Mouse (Mus musculus): ENCODE data around the gene Bicc1. TPM values are rescaled to one million over a fixed set of nuclear protein-coding genes. Genes with fewer than 3 reads are reported as not detected.

Gene Bicc1
- polyA plus RNA-seq, 1 experiment from 2014 or later = 18.2 TPM

DNA sequence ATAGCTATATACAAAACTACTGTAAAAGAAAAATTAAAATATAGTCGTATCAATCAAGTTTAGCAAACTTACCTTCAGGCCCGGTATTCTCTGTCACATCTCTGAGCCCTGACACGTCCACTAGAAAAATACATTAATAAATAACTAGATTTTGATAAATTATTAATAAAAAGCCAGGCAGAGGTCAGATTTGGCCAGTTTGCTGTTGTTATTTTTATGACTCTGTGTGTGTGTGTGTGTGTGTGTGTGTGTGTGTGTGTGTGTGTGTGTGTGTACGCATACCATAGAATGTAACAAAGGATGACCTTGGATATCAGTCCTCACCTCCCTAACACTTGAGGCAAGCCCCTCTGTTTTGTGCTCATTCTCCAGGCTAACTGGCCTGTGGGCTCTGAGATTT lies 22.4 kb upstream of the Bicc1 start:
- Histone ChIP-seq H3K9me3 (ENCODE audit: low read length) (no peaks in the 10 kb centered on the region), H3K4me1 (ENCODE audit: insufficient read depth, low read depth, low read length) (no peaks in the 10 kb centered on the region), H3K27ac (ENCODE audit: low read length) (no peak overlapping the region), H3K4me3 (ENCODE audit: low read depth, low read length) (no peak overlapping the region), H3K4me2 (replicated peaks; ENCODE audit: low read depth, low read length) (no peak overlapping the region), H3K36me3 (ENCODE audit: insufficient read depth, low read length) (no peaks in the 10 kb centered on the region), H3K27me3 (replicated peaks; ENCODE audit: insufficient read depth, low read length) (no peaks in the 10 kb centered on the region), H3K9ac (replicated peaks; ENCODE audit: low read depth) (no peak overlapping the region)
- no peak for DNase-seq (ENCODE audit: low spot score)
- no peak for ATAC-seq
- 80% methylated on average over 4 of the region's 4 CpGs for WGBS
- no peak for TF ChIP-seq CTCF (IDR thresholded peaks at IDR 0.05)
- TF ChIP-seq EP300 (IDR thresholded peaks at IDR 0.05) = no peak

DNA sequence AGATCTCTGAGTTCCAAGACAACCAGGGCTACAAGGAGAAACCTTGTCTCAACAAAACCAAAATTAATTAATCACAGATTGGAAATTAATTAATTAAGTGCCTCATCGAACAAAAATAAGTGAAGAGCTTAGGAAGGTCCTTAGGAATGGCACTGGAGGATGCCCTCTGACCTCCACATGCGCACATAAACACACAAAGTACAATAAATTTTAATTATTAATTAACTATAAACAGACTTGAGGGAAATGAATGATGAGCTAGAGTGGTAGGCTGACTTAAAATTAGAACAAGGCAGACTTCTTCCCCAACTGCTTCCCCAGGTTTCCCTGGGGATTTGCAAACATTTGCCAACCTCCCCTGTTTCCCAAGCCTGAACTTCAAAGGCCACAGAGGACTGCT lies 21.6 kb upstream of the Bicc1 start:
- no peak for TF ChIP-seq EP300 (IDR thresholded peaks at IDR 0.05)
- 67% methylated on average over 2 of the region's 2 CpGs for WGBS
- Histone ChIP-seq H3K4me2 (replicated peaks; ENCODE audit: low read depth, low read length) (no peak overlapping the region), H3K4me1 (ENCODE audit: insufficient read depth, low read depth, low read length) (no peaks in the 10 kb centered on the region), H3K4me3 (ENCODE audit: low read depth, low read length) (no peak overlapping the region), H3K9ac (replicated peaks; ENCODE audit: low read depth) (no peak overlapping the region), H3K27ac (ENCODE audit: low read length) (no peak overlapping the region), H3K27me3 (replicated peaks; ENCODE audit: insufficient read depth, low read length) (no peaks in the 10 kb centered on the region), H3K9me3 (ENCODE audit: low read length) (no peaks in the 10 kb centered on the region), H3K36me3 (ENCODE audit: insufficient read depth, low read length) (no peaks in the 10 kb centered on the region)
- DNase-seq (ENCODE audit: low spot score) = no peak
- ATAC-seq = no peak

DNA sequence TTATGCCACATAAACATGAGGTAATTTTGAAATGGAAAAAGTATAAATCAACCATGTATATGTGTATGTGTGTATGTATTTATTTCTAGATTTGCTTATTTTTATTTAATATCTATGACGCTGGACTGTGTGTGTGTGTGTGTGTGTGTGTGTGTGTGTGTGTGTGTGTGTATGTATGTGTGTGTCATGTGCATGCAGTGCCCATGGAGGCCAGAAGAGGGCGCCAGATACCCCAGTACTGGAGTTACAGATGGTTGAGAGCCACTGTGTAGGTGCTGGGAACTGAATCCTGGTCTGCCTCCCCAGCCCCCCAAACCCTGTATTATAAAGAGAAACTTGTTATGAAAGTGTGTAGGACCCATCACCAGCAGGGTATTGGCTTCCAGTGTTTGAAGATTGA lies 20.6 kb upstream of the Bicc1 start:
- DNase-seq (ENCODE audit: low spot score) = no peak
- no peak overlapping the region for H3K4me3 ChIP-seq (ENCODE audit: low read depth, low read length)
- no peak for TF ChIP-seq EP300 (IDR thresholded peaks at IDR 0.05)
- TF ChIP-seq CTCF (IDR thresholded peaks at IDR 0.05) = 0 out of 2 replicates have a peak, but pooled peaks have one; percentile 8
- no peaks in the 10 kb centered on the region for H3K4me1 ChIP-seq (ENCODE audit: insufficient read depth, low read depth, low read length)
- H3K27me3 ChIP-seq (replicated peaks; ENCODE audit: insufficient read depth, low read length) = no peaks in the 10 kb centered on the region
- no peaks in the 10 kb centered on the region for H3K9me3 ChIP-seq (ENCODE audit: low read length)
- H3K4me2 ChIP-seq (replicated peaks; ENCODE audit: low read depth, low read length) = no peak overlapping the region
- no peak for ATAC-seq
- no peaks in the 10 kb centered on the region for H3K36me3 ChIP-seq (ENCODE audit: insufficient read depth, low read length)
- H3K27ac ChIP-seq (ENCODE audit: low read length) = no peak overlapping the region
- WGBS = 67% methylated on average over 2 of the region's 2 CpGs
- no peak overlapping the region for H3K9ac ChIP-seq (replicated peaks; ENCODE audit: low read depth)

DNA sequence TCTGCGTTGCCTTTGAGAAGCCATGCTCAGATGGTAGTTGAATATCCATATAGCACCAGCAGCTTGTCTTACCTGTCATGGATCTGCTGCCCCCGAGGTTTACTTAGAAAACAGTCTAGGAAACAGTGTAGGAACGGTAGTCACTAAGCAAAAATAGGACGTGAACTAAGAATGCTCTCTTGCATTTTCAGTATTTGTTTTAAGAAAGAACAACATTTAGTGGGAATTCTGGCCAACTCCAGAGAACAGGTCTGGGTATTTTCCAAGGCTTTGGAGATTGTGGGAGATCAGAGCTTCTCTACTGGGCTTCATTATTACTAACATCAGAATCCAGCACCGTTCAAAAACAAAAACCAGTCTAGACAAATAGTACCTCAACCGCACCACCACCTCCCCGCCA lies 17.7 kb upstream of the Bicc1 start:
- Histone ChIP-seq H3K36me3 (ENCODE audit: insufficient read depth, low read length) (no peaks in the 10 kb centered on the region), H3K9ac (replicated peaks; ENCODE audit: low read depth) (no peak overlapping the region), H3K4me3 (ENCODE audit: low read depth, low read length) (no peak overlapping the region), H3K4me1 (ENCODE audit: insufficient read depth, low read depth, low read length) (no peaks in the 10 kb centered on the region), H3K4me2 (replicated peaks; ENCODE audit: low read depth, low read length) (no peak overlapping the region), H3K27ac (ENCODE audit: low read length) (no peak overlapping the region), H3K27me3 (replicated peaks; ENCODE audit: insufficient read depth, low read length) (no peaks in the 10 kb centered on the region), H3K9me3 (ENCODE audit: low read length) (no peaks in the 10 kb centered on the region)
- 71% methylated on average over 7 of the region's 7 CpGs for WGBS
- no peak for TF ChIP-seq CTCF (IDR thresholded peaks at IDR 0.05)
- TF ChIP-seq EP300 (IDR thresholded peaks at IDR 0.05) = no peak
- no peak for DNase-seq (ENCODE audit: low spot score)
- ATAC-seq = no peak

DNA sequence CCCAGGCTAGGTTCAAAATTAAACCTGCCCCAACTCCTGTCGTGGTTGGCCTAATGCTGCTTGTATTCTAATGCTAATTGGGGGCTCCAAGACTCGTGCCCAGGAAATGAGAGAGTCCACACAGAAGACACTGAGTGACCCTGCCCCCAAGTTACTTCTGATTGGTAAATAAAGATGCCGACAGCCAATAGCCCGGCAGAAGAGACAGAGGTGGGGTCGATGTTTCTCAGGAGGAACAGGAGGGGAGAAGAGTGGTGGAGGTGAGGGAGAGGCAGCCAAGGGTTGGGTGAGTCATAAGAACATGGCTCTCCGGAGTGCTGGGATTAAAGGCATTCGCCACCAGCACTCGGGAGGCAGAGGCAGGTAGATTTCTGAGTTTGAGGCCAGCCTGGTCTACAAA lies 16.8 kb upstream of the Bicc1 start:
- Histone ChIP-seq H3K4me1 (ENCODE audit: insufficient read depth, low read depth, low read length) (no peaks in the 10 kb centered on the region), H3K27ac (ENCODE audit: low read length) (no peak overlapping the region), H3K4me2 (replicated peaks; ENCODE audit: low read depth, low read length) (no peak overlapping the region), H3K9me3 (ENCODE audit: low read length) (no peaks in the 10 kb centered on the region), H3K4me3 (ENCODE audit: low read depth, low read length) (no peak overlapping the region), H3K36me3 (ENCODE audit: insufficient read depth, low read length) (no peaks in the 10 kb centered on the region), H3K27me3 (replicated peaks; ENCODE audit: insufficient read depth, low read length) (no peaks in the 10 kb centered on the region), H3K9ac (replicated peaks; ENCODE audit: low read depth) (no peak overlapping the region)
- TF ChIP-seq CTCF (IDR thresholded peaks at IDR 0.05) = no peak
- TF ChIP-seq EP300 (IDR thresholded peaks at IDR 0.05) = no peak
- 80% methylated on average over 8 of the region's 8 CpGs for WGBS
- DNase-seq (ENCODE audit: low spot score) (no peak), ATAC-seq (no peak)

DNA sequence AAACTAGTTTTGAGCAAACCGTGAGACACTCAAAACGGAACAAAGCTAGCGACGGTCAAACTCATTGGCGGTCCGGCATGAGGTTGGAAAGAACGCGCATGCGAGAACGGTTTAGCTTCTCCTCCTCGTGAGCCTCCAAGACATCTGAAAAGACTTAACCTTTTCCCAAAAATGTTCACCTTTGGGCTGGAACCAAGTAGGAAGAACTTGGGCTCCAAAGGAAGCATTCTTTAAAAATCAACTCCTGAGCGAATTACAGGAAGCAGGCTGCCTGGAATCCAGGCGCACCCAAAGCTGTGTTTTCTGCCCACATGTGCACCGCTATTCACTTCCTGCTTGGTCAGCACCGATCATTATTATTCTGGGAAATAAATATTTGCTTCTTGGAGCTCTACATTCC lies 15.8 kb upstream of the Bicc1 start:
- H3K4me3 ChIP-seq (ENCODE audit: low read depth, low read length) = no peak overlapping the region

DNA sequence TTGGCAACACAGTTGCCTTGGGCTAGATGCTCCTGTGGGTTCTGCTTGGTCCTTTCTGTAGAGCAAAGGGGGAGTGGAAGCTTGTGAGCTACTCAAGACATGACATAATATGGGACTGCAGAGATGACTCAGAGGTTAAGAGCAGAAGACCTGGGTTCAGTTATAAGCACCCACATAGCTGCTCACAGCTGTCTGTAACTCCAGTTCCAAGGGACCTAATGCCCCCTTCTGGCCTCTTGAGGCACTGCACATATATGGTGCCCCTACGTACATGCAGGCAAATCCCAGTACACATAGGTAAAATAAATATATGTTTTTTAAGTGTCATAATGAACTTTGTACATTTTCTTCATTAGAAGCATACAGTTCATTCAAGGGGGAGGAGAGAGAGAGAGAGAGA lies 11.9 kb upstream of the Bicc1 start:
- no peak for ATAC-seq

More for the DNA sequence above, 15.8 kb upstream of the Bicc1 start:
- no peak for DNase-seq (ENCODE audit: low spot score)
- no peak for ATAC-seq
- Histone ChIP-seq H3K9me3 (ENCODE audit: low read length) (no peaks in the 10 kb centered on the region), H3K4me2 (replicated peaks; ENCODE audit: low read depth, low read length) (no peak overlapping the region), H3K9ac (replicated peaks; ENCODE audit: low read depth) (no peak overlapping the region), H3K27ac (ENCODE audit: low read length) (no peak overlapping the region), H3K36me3 (ENCODE audit: insufficient read depth, low read length) (no peaks in the 10 kb centered on the region), H3K4me1 (ENCODE audit: insufficient read depth, low read depth, low read length) (no peaks in the 10 kb centered on the region), H3K27me3 (replicated peaks; ENCODE audit: insufficient read depth, low read length) (no peaks in the 10 kb centered on the region)
- WGBS = 90% methylated on average over 15 of the region's 15 CpGs
- no peak for TF ChIP-seq EP300 (IDR thresholded peaks at IDR 0.05)
- no peak for TF ChIP-seq CTCF (IDR thresholded peaks at IDR 0.05)

More for the DNA sequence above, 11.9 kb upstream of the Bicc1 start:
- H3K4me1 ChIP-seq (ENCODE audit: insufficient read depth, low read depth, low read length) = no peaks in the 10 kb centered on the region
- H3K27me3 ChIP-seq (replicated peaks; ENCODE audit: insufficient read depth, low read length) = no peaks in the 10 kb centered on the region
- H3K4me3 ChIP-seq (ENCODE audit: low read depth, low read length) = no peak overlapping the region
- 93% methylated on average over 1 of the region's 1 CpGs for WGBS
- no peak for DNase-seq (ENCODE audit: low spot score)
- no peak overlapping the region for H3K4me2 ChIP-seq (replicated peaks; ENCODE audit: low read depth, low read length)
- H3K9me3 ChIP-seq (ENCODE audit: low read length) = no peaks in the 10 kb centered on the region
- TF ChIP-seq CTCF (IDR thresholded peaks at IDR 0.05) (peak; percentile 27), EP300 (IDR thresholded peaks at IDR 0.05) (no peak)
- H3K36me3 ChIP-seq (ENCODE audit: insufficient read depth, low read length) = no peaks in the 10 kb centered on the region
- H3K9ac ChIP-seq (replicated peaks; ENCODE audit: low read depth) = no peak overlapping the region
- no peak overlapping the region for H3K27ac ChIP-seq (ENCODE audit: low read length)
